In genomic region chr5:150262046-150262716, GRCm38 (mm10) we compare ENCODE assay signal across 9 mouse cellular contexts.
DNase-seq lines count a peak whose midpoint lies in the region; ATAC-seq lines count a peak whose summit lies in the region.
"Had no signal": no experiment of that assay in that cellular context is flagged by ENCODE, and none has a peak within 500 bp of the region (broad histone marks: within the 10 kb centered on the region; RNA-seq: fewer than 3 reads in every experiment).

No protein-coding gene starts in this region.

- ATAC-seq in kidney, embryonic 14.5 days (ENCODE audit: low FRiP score, low TSS enrichment), result no peak
- no peak for ATAC-seq in hindbrain, embryonic 16.5 days
- peak; percentile 36 for ATAC-seq in megakaryocyte, adult 5-6 weeks (ENCODE audit: poor library complexity, severe bottlenecking)

- no peaks in the 10 kb centered on the region for H3K27me3 ChIP-seq in kidney, embryonic 14.5 days (ENCODE audit: control insufficient read depth, insufficient read depth, low read length)
- H3K27me3 ChIP-seq in hindbrain, embryonic 16.5 days (replicated peaks; ENCODE audit: control insufficient read depth, insufficient read depth, low read length), result no peaks in the 10 kb centered on the region
- H3K27me3 ChIP-seq: megakaryocyte, embryonic 14.5 days had no signal

- no peak overlapping the region for H3K4me2 ChIP-seq in kidney, embryonic 14.5 days (replicated peaks; ENCODE audit: low read depth, low read length)
- peak overlapping the region; percentile 59 for H3K4me2 ChIP-seq in hindbrain, embryonic 16.5 days (ENCODE audit: low read length)

- no peaks in the 10 kb centered on the region for H3K9me3 ChIP-seq in kidney, embryonic 14.5 days (ENCODE audit: control insufficient read depth, low read length)
- no peaks in the 10 kb centered on the region for H3K9me3 ChIP-seq in hindbrain, embryonic 16.5 days (ENCODE audit: control insufficient read depth, low read length)
- H3K9me3 ChIP-seq: megakaryocyte, embryonic 14.5 days had no signal

- H3K27ac ChIP-seq in kidney, embryonic 14.5 days (ENCODE audit: low read depth, low read length), result no peak overlapping the region
- no peak overlapping the region for H3K27ac ChIP-seq in hindbrain, embryonic 16.5 days (ENCODE audit: low read depth, low read length)

- H3K9ac ChIP-seq in kidney, embryonic 14.5 days (ENCODE audit: low read depth, low read length), result no peak overlapping the region
- H3K9ac ChIP-seq in hindbrain, embryonic 16.5 days (ENCODE audit: low read depth, low read length), result peak overlapping the region; percentile 45

- peak; percentile 85 for DNase-seq in kidney, adult 11 months
- DNase-seq in cerebellum, adult 8-10 months, result peak; percentile 65
- no peak for DNase-seq in lung, postnatal 10 days
- no peak for DNase-seq in T-cell, adult 2 months (ENCODE audit: low spot score)
- no peak for DNase-seq in gastrocnemius, postnatal 25 days

- H3K4me1 ChIP-seq in kidney, embryonic 14.5 days (ENCODE audit: control insufficient read depth, insufficient read depth, low read length), result no peaks in the 10 kb centered on the region; the same call in none of the 2 replicates
- H3K4me1 ChIP-seq in hindbrain, embryonic 16.5 days (ENCODE audit: control insufficient read depth, insufficient read depth, low read depth, low read length), result peaks cover 20% of the 10 kb centered on the region

- 69% methylated on average over 16 of the region's 16 CpGs for WGBS in kidney, embryonic 14.5 days
- 75% methylated on average over 16 of the region's 16 CpGs for WGBS in hindbrain, embryonic 16.5 days

- H3K4me3 ChIP-seq in kidney, embryonic 14.5 days (ENCODE audit: low read length), result no peak overlapping the region
- peak overlapping the region; percentile 55 for H3K4me3 ChIP-seq in hindbrain, embryonic 16.5 days (ENCODE audit: low read length)
- H3K4me3 ChIP-seq: megakaryocyte, embryonic 14.5 days had no signal

- no peaks in the 10 kb centered on the region for H3K36me3 ChIP-seq in kidney, embryonic 14.5 days (ENCODE audit: control insufficient read depth, insufficient read depth, low read length)
- no peaks in the 10 kb centered on the region for H3K36me3 ChIP-seq in hindbrain, embryonic 16.5 days (ENCODE audit: control insufficient read depth, insufficient read depth, low read length)

Comparison
In these comparisons a context has a peak if more than half of its experiments do, and no peak if none do; other contexts are left out.
1. DNase-seq: peak in kidney, adult 11 months (single experiment) and cerebellum, adult 8-10 months (single experiment); none in lung, postnatal 10 days (single experiment), T-cell, adult 2 months (single experiment) and gastrocnemius, postnatal 25 days (single experiment).